Mouse (Mus musculus) left cerebral cortex, adult 2 months (tissue): ENCODE measurements around the gene Fli1. TPM values are rescaled to one million over a fixed set of nuclear protein-coding genes. Genes with fewer than 3 reads are reported as not detected.

Source experiments
- DNase-seq, 2 experiments: peaks; one replicate each; pipeline ENCODE4 v3.0.0; 2021 to 2022; ENCODE audit warnings: low spot score in 2 of 2, mixed read lengths in 1 of 2; ENCODE audit errors: extremely low spot score in 1 of 2
- H3K27ac ChIP-seq: fragments of 200-600 bp; 2 replicates; pipeline ENCODE4 v1.8.1; 2022
- H3K4me3 ChIP-seq: fragments of 200-600 bp; 2 replicates; pipeline ENCODE4 v1.8.1; 2022
- CTCF ChIP-seq: fragments of 200-600 bp; IDR thresholded peaks from 2 replicates; pipeline ENCODE4 v1.8.1; 2022; ENCODE audit warnings: antibody characterized with exemption, mild to moderate bottlenecking, moderate library complexity
- intact Hi-C: fragments of 180-260 bp; cut with DNase I; formaldehyde crosslinking; loops from one replicate; pipeline ENCODE4 v1.15.1; 2025
- total RNA-seq, 2 experiments: library from RNA; stranded (reverse); gene quantifications; 2 replicates each; pipeline ENCODE4 v1.2.3; 2021

Gene Fli1
- total RNA-seq, 2 experiments from 2014 or later: 3.5 to 5.9 TPM

DNA sequence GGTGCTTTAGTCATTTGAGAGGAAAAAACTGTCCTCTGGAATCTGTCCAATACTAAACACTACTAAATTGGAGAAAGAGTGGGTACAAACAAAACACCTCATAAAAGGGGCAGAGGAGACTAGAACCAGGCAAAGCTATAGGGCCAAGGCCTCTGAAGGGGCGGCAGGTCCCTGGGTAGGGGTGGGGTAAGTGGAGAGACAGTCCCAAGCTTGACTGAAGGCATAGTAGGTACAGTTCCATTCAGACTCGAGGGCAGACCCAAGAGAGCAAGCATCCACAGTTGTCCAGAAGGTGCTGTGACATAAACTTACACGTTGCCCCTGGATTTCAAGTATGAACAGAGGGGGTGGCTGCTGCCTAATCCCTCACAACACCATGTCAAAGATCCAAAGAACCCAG is 99.5 kb downstream of the Fli1 start:
- DNase-seq: no peak
- Histone ChIP-seq H3K27ac (no peak overlapping the region), H3K4me3 (no peak overlapping the region)
- intact Hi-C loops: no loop called here
- TF ChIP-seq CTCF: no peak

DNA sequence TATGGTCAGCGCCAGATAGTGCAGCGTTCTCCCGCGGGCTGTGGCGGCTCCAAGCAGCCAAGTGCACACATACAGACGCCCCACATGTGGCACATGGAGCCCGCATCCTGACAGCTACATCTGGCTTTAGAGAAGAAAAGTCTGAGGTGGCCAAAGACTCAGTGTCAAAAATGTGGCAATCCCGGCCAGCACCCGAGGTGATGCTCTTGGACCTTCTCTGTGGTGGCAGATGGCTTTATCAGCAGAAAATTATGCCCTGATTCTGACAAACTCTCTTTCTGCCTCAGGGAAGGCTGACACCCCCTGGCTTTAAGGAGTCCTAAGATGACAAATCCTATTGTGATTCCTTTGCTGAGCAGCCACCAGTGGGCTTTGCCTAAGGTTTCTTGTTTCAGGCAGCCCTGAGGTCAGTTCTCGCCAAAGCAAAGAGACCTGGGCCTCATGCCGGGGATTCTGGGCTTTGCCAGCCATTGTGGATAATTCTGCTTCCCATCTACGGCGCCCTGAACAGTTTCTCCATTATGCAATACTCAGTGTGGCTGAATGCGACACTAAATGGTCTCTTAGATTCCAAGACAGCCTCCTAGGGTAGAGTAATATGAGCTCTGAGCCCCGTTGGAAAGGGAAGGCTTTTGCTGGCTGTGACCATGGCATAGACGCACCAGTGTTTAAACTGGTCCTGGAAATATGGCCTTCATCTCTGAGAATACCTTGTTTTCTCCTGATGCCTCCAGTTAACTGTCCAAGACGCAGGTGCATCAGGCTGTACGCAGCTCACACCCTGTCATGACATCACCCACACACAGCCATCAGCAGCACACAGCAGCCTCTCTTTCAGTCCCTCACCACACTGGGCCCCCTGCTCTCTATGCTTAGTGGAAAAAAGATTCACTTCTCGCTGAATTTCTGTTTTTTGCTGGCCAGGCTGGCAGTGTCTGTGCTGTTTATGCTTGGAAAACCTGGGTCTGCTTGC is 108.1 kb downstream of the Fli1 start:
- TF ChIP-seq CTCF: no peak
- intact Hi-C loops: no loop called here
- no peak for DNase-seq
- Histone ChIP-seq H3K4me3 (no peak overlapping the region), H3K27ac (no peak overlapping the region)

DNA sequence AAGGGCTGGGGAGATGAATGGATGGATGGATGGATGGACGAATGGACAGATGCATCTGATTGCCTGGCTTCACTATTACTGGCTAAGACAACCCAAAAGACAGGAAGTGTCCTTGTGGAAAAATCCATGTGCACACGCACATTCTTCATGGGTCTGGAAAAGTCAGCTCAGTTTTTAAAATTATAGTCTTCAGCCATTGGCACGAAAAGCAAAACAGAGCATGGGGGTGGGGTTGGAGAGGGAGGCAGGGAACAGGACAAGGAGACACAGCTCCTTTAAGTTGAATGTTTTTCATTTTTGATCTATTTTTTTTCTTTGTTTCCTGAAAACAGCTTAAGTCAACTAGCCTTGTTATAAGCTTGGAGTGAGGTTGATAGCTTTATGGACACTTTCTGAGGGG is 111.6 kb downstream of the Fli1 start:
- Histone ChIP-seq H3K27ac (no peak overlapping the region), H3K4me3 (no peak overlapping the region)
- no peak for TF ChIP-seq CTCF
- no peak for DNase-seq
- intact Hi-C loops: no loop called here

DNA sequence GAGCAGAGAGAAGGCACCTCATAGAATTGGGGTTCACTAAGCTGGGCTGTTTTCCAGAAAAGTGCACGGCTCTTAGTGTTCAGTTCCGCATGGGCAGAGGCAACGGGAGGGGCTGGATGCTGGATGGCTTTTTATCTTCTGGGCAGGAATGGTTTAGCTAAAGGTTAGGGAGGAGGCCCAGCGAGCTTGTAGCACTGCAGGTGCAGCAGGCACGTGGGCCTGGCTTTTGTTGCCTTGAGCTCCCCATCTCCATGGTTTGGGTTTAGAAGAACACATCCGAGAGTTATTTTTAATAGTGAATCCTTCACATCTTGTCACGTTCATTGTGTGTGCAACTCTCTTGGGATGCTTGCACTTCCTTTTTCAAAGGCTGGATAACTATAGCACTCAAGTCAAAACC is 117.3 kb downstream of the Fli1 start:
- TF ChIP-seq CTCF: no peak
- no peak for DNase-seq
- Histone ChIP-seq H3K4me3 (no peak overlapping the region), H3K27ac (no peak overlapping the region)
- intact Hi-C loops: no loop called here

DNA sequence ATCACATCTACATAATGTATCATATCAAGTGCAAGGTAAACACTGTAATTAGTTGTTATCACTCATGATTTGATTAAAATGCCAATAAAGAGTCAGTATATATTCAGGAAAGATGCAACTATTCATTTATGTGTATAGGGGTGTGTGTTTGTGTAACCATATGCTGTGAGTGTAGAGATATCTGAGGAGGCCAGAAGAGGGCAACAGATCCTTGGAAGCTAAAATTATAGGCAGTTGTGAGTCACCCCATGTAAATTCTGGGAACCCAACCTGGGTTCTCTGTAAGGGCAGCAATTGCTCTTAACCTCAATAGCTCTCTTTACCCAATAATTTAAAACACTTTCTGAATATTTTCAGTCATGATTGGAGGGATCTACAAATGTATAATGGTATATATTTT is 122.0 kb downstream of the Fli1 start:
- intact Hi-C loops: no loop called here
- DNase-seq: no peak
- no peak overlapping the region for H3K27ac ChIP-seq
- H3K4me3 ChIP-seq: no peak overlapping the region
- TF ChIP-seq CTCF: no peak; the same call in 1 of the 2 replicates

DNA sequence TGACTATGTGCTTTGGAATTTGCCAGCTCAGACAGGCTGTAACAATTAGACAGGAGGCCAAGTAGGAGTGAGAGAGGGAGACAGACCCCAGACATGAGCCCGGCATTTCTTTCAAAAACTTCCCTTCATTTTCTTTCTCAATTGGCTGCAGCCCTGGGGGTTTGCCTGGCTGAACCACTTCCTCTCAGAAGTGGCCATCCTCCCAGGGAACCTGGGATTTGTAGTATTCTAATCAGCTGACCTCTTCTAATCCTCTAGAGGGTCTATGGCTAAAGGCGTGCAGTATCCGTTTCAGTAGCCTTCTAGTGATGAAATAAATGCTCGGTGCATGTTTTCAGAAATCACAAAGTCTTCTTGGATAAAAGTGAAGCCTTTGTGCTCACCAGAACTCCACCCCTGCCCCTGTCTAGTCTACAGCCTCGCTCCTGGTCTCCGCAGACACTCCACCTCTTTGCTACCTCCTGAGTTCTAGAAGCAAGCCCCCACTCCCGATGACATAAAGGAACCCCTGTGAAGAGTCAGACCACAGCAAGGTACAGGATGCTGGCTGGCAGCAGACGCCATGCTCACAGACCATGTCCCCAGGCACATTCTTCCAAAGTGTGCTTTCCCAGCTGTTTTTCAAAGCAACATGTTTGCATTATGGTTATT is 125.1 kb downstream of the Fli1 start:
- TF ChIP-seq CTCF: no peak

DNA sequence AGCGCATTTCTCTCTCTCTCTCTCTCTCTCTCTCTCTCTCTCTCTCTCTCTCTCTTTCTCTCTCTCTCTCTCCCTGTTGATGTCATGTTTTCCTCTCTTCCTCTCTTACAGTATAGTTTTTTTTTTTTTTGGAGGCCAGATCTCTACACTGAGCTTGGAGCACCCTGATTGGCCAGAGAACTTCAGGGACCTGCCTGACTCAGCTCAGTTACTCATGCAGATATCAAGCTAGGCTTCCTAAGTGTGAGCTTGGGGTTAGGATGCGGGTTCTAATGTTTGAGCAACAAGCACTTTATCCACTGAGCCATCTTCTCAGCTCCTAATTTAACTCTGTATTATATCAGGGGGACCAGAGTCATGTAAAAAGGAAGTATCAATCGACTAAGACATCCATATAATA is 126.7 kb downstream of the Fli1 start:
- H3K27ac ChIP-seq: no peak overlapping the region
- H3K4me3 ChIP-seq: no peak overlapping the region
- intact Hi-C loops: no loop called here
- DNase-seq: no peak
- TF ChIP-seq CTCF: no peak

More for the DNA sequence above, 125.1 kb downstream of the Fli1 start:
- no peak for DNase-seq
- no peak overlapping the region for H3K4me3 ChIP-seq
- intact Hi-C loops: no loop called here
- no peak overlapping the region for H3K27ac ChIP-seq

DNA sequence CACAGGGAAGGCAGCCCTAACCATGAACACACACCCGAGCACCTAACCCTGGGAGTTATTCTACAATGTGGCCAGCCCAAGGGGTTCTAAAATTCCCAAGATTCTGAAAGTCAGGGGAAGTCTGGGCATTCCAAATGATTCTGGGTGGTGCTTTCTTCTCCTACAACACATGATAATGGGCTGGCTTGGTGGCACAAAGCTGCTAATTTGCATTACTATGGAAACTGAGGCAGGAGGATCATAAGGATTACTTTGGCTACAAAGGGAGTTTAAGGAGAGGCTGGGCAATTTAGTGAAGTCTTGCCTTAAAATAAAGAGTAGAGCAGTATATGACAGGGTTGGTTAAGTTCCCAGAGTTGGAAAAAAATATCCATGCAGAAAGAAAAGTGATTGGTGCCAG is 127.7 kb downstream of the Fli1 start:
- no peak overlapping the region for H3K4me3 ChIP-seq
- no peak for TF ChIP-seq CTCF
- intact Hi-C loops: no loop called here
- no peak for DNase-seq
- H3K27ac ChIP-seq: no peak overlapping the region

DNA sequence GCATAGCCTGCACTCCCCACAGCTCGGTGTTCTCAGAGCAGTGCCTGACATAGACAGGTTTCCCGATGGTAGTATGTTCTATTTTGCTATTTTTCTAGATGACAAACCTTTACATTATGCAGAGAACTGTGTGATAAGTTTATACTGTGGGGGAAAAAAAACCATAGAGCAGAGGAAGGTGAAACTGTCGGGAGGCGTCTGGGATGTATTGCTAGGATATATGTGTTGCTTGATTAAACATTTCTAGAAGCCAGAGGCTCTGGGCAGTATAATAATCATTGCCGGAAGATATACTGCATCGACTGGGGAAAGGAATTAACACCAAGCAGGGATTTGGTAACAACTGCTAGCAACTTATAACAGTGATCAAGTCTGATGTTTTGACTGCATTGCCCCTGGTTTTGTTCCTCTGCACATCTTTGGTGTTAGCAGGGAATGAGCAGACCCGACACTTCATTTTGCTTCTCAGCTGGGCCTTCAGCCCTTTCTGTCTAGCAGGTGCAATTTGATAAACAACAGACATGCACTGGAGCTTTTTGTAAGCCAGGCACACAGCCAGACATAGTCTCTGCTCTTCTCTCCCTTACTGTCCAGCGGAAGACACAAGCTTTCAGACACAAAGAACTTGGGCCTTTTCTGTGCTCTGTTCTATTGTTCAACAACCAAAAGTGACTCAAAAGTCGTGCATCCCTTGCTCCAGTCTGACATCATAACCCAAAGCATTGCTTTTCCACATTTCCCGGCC is 129.7 kb downstream of the Fli1 start:
- intact Hi-C loops: no loop called here
- Histone ChIP-seq H3K27ac (no peak overlapping the region), H3K4me3 (no peak overlapping the region)
- no peak for TF ChIP-seq CTCF
- no peak for DNase-seq

DNA sequence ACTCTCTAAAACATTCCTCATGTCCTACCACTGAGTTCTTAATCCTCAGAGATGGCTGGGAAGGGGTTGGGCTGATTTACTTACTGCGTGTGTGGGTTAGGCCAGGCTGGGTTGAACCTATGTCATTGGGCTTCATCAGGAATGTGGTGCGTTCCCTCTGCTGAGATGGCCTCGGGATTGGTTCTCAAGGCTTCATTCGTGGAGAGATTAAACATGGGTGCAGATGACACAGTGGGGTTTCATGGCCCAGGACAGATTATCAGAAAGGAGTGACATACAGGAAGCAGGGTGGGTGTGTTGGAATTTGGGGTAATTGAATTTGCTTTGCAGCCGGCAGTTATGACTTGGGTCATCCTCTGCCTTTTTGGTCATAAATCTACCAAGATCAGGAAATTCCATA is 131.2 kb downstream of the Fli1 start:
- intact Hi-C loops: no loop called here

DNA sequence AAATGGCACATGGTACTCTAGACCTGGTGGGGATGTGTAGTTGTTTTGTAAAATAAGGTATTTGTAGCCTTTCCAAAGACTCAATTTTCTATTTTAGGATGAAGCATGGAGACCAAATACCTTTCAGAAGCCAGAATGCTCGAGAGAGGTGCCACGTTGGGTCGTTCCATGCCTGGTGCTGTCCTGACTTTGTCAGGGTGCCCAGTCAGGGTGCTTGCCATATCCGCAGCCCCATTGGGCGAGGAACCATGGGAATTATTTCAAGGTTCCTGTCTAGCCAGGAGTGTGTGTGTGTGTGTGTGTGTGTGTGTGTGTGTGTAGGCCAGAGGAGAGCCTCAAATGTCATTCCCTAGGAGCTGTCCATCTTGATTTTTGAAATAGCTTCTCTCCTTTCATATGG is 132.0 kb downstream of the Fli1 start:
- no peak for TF ChIP-seq CTCF

More for the DNA sequence above, 131.2 kb downstream of the Fli1 start:
- DNase-seq: no peak
- Histone ChIP-seq H3K4me3 (no peak overlapping the region), H3K27ac (no peak overlapping the region)
- no peak for TF ChIP-seq CTCF

More for the DNA sequence above, 132.0 kb downstream of the Fli1 start:
- intact Hi-C loops: no loop called here
- Histone ChIP-seq H3K4me3 (no peak overlapping the region), H3K27ac (no peak overlapping the region)
- DNase-seq: no peak
